Mouse (Mus musculus) ES-Bruce4 (cell line): ENCODE data around the gene Cfap97d1. TPM values are rescaled to one million over a fixed set of nuclear protein-coding genes. Genes with fewer than 3 reads are reported as not detected.
A peak's percentile ranks its signal among the peaks of the same experiment; 100 is the strongest.

ENCODE experiments used
- H3K27ac ChIP-seq: 2 replicates; pipeline ENCODE4 v1.5.1; 2012; ENCODE audit warnings: low read length, inconsistent platforms; ENCODE audit not compliant: insufficient read depth
- H3K27me3 ChIP-seq: 2 replicates; pipeline ENCODE4 v1.6.1; 2012; ENCODE audit warnings: mild to moderate bottlenecking, low read length, inconsistent platforms; ENCODE audit not compliant: control insufficient read depth, poor library complexity, insufficient read depth, severe bottlenecking
- H3K36me3 ChIP-seq: 2 replicates; pipeline ENCODE4 v1.6.1; 2012; ENCODE audit warnings: inconsistent platforms, mild to moderate bottlenecking, low read length, moderate library complexity; ENCODE audit not compliant: control insufficient read depth, poor library complexity, insufficient read depth, severe bottlenecking
- H3K4me1 ChIP-seq: one replicate; pipeline ENCODE4 v1.8.1; 2011; ENCODE audit warnings: low read length; ENCODE audit not compliant: control insufficient read depth, insufficient read depth
- H3K4me3 ChIP-seq: 2 replicates; pipeline ENCODE4 v1.5.1; 2011; ENCODE audit warnings: low read depth, mild to moderate bottlenecking, low read length
- H3K9ac ChIP-seq: 2 replicates; pipeline ENCODE4 v1.6.1; 2012; ENCODE audit warnings: low read depth, mild to moderate bottlenecking, inconsistent platforms; ENCODE audit not compliant: poor library complexity, severe bottlenecking
- H3K9me3 ChIP-seq: replicated peaks from 2 replicates; pipeline ENCODE4 v1.6.1; 2012; ENCODE audit warnings: mild to moderate bottlenecking, low read length, inconsistent platforms; ENCODE audit not compliant: control insufficient read depth, poor library complexity, insufficient read depth, severe bottlenecking
- CTCF ChIP-seq: IDR thresholded peaks from one replicate; pipeline ENCODE4 v1.8.1; 2011; ENCODE audit warnings: low read depth, low read length
- EP300 ChIP-seq: IDR thresholded peaks from 2 replicates; pipeline ENCODE4 v1.6.1; 2011; ENCODE audit warnings: low read depth, low read length; ENCODE audit not compliant: insufficient read depth
- POLR2A ChIP-seq: IDR thresholded peaks from one replicate; pipeline ENCODE4 v1.8.1; 2011; ENCODE audit warnings: low read length; ENCODE audit not compliant: insufficient read depth
- polyA plus RNA-seq: library from polyadenylated mRNA; stranded (reverse); fragments of >200 nt; gene quantifications from 2 replicates; pipeline ENCODE4 v1.2.4, GENCODE M21; 2011; ENCODE audit warnings: low read depth; ENCODE audit not compliant: missing spikeins, insufficient read depth, insufficient read length

Gene Cfap97d1
- polyA plus RNA-seq, 1 experiment: not detected

DNA sequence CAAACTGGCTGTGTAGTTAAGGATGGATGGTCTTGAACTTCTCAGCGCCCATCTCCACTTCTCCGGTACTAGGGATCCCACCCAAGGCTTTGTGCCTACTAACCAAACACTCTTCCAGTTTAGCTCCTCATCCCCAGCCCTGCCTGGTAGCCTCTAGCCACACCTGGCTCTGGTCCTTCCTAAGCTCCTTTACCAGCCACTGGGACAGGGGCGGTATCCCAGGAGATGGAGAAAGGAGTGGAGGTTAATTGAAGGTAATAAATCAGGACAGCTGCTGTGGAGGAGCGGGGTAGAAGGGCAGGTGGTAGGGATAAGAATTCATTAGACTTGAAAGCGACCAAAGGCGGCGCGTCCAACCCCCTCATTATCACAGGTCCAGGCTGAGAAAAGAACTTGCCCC is 19.4 kb upstream of the Cfap97d1 start:
- Histone ChIP-seq H3K36me3 (no peaks in the 10 kb centered on the region), H3K4me1 (peaks cover 2% of the 10 kb centered on the region), H3K9ac (no peak overlapping the region), H3K27ac (no peak overlapping the region), H3K9me3 (no peaks in the 10 kb centered on the region), H3K4me3 (0 out of 2 replicates have a peak overlapping the region, but pooled peaks have one; percentile 11), H3K27me3 (peaks cover 9% of the 10 kb centered on the region; the same call in 1 of the 2 replicates)
- TF ChIP-seq POLR2A: no peak
- TF ChIP-seq EP300: no peak
- no peak for TF ChIP-seq CTCF

DNA sequence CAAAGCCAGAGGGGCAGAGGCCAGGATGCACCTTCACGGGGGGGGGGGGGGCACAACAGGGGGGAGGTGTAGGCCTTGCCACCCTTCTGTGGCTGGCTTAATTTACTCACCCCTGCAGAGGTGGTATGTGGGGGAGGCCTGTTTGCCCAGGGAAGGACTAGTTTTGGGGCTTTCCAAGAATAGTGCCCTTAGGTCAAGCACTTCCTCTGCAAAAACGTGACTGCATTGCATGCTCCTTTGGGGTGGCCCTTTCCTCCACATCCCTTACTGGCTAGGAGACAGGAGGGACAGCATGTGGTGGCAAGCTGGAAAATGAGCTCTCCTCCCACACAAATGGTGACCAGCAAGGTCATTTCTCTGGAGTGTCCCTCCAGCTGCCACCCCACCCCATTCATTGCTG is 18.5 kb upstream of the Cfap97d1 start:
- Histone ChIP-seq H3K9ac (no peak overlapping the region), H3K4me1 (peaks cover 2% of the 10 kb centered on the region), H3K36me3 (no peaks in the 10 kb centered on the region), H3K27me3 (peaks cover 9% of the 10 kb centered on the region; the same call in 1 of the 2 replicates), H3K9me3 (no peaks in the 10 kb centered on the region), H3K4me3 (no peak overlapping the region), H3K27ac (no peak overlapping the region)
- TF ChIP-seq EP300 (no peak), POLR2A (no peak), CTCF (no peak)

GRCm38 (mm10) chr11:101966965-101967614 is 17.0 kb upstream of the Cfap97d1 start, which contains the start of gene Sost:
Gene Sost (minus strand): TSS chr11:101967015.
- Histone ChIP-seq H3K27ac (no peak within 1 kb of the TSS), H3K4me3 (no peak within 1 kb of the TSS)

GRCm38 (mm10) chr11:101968311-101968710 is 15.8 kb upstream of the Cfap97d1 start:
- Histone ChIP-seq H3K4me1 (peaks cover 2% of the 10 kb centered on the region), H3K4me3 (no peak overlapping the region), H3K9me3 (no peaks in the 10 kb centered on the region), H3K9ac (no peak overlapping the region), H3K36me3 (no peaks in the 10 kb centered on the region), H3K27ac (no peak overlapping the region), H3K27me3 (peaks cover 4% of the 10 kb centered on the region; the same call in 1 of the 2 replicates)
- TF ChIP-seq CTCF (no peak), EP300 (no peak), POLR2A (no peak)

More at GRCm38 (mm10) chr11:101966965-101967614, 17.0 kb upstream of the Cfap97d1 start, which contains the start of gene Sost:
- Histone ChIP-seq H3K4me1 (peaks cover 2% of the 10 kb centered on the region), H3K36me3 (no peaks in the 10 kb centered on the region), H3K27me3 (peaks cover 9% of the 10 kb centered on the region; the same call in 1 of the 2 replicates), H3K9ac (no peak within 1 kb of the TSS), H3K9me3 (no peaks in the 10 kb centered on the region)
- TF ChIP-seq POLR2A (no peak), CTCF (no peak), EP300 (no peak)

DNA sequence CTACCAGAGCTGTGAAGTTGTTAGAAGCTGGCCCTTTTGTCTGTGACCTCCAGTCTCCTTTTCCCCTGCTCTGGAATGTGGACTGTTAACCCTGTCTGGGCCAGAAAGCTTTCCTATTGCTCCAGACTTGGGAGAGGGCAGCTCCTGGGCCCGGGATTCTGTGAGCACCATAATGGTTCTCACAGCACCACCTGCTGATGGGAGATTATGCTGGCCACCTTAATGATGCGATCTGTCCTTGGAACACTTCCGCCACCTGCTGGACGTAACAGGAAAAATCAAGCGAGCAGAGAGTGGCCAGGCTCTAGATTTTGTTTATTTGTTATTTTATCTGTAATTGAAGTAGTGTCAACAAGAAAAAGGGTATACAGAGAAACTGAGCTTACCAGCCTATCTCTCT is 15.3 kb upstream of the Cfap97d1 start:
- H3K9ac ChIP-seq: no peak overlapping the region
- no peak overlapping the region for H3K4me3 ChIP-seq
- TF ChIP-seq POLR2A (no peak), CTCF (peak; percentile 99), EP300 (0 out of 2 replicates have a peak, but pooled peaks have one; percentile 28)
- peaks cover 2% of the 10 kb centered on the region; the same call in 1 of the 2 replicates for H3K27me3 ChIP-seq
- H3K27ac ChIP-seq: no peak overlapping the region
- no peaks in the 10 kb centered on the region for H3K9me3 ChIP-seq
- no peaks in the 10 kb centered on the region for H3K36me3 ChIP-seq
- H3K4me1 ChIP-seq: peaks cover 2% of the 10 kb centered on the region

DNA sequence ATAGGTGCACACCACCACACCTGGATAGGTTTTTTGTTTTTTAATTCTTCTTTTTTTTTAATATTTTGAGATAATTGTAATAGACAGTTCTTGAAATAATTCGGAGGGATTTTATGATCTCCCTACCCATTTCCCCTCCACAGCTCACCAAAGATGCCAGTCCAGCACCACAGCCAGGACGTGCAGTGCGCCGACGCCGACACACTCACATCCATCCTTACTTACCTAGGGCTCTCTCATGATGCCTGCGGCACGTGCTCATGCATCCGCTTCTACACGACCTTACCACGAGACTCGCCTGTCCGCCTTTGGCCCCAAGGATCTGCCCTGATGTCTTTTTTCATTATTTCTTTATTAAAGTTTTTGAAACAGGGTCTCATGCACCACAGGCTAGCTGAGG is 14.2 kb upstream of the Cfap97d1 start:
- TF ChIP-seq POLR2A (no peak), CTCF (no peak), EP300 (no peak)
- Histone ChIP-seq H3K27me3 (no peaks in the 10 kb centered on the region), H3K36me3 (peaks cover 3% of the 10 kb centered on the region; the same call in 1 of the 2 replicates), H3K9me3 (no peaks in the 10 kb centered on the region), H3K4me3 (no peak overlapping the region), H3K27ac (no peak overlapping the region), H3K4me1 (peaks cover 2% of the 10 kb centered on the region), H3K9ac (no peak overlapping the region)
